Mouse (Mus musculus) retina, embryonic 14.5 days (tissue): Measurements from ENCODE around the gene Tmem37.

Experiments used
- DNase-seq: peaks from one replicate; pipeline ENCODE4 v3.0.0-alpha.2; 2015; ENCODE audit warnings: low spot score

The Tmem37 gene

DNA sequence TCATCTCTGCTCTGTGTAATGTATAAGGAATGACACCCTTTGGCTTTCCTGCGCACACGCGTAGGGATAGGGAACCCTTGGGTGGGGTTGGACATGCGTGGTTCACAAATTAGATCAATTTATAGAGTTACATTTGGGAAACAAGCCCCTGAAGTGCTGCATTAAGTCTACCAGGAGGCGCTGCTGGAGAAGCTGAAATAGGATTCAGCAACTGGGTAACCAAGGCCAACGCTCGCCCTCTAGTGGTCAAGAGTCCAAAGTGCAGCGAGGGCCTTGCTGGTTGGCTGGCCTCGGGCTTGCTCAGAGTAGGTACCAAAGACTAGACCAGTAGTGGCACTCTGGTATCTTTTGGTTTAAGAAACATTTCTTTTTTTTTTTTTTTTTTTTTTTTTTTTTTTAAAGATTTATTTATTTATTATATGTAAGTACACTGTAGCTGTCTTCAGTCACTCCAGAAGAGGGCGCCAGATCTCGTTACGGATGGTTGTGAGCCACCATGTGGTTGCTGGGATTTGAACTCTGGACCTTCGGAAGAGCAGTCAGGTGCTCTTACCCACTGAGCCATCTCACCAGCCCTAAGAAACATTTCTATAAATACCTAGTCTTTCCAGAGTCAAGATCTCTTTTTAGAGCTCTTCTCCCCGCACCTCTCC lies 19.7 kb upstream of the Tmem37 start:
- peak; percentile 96 for DNase-seq

DNA sequence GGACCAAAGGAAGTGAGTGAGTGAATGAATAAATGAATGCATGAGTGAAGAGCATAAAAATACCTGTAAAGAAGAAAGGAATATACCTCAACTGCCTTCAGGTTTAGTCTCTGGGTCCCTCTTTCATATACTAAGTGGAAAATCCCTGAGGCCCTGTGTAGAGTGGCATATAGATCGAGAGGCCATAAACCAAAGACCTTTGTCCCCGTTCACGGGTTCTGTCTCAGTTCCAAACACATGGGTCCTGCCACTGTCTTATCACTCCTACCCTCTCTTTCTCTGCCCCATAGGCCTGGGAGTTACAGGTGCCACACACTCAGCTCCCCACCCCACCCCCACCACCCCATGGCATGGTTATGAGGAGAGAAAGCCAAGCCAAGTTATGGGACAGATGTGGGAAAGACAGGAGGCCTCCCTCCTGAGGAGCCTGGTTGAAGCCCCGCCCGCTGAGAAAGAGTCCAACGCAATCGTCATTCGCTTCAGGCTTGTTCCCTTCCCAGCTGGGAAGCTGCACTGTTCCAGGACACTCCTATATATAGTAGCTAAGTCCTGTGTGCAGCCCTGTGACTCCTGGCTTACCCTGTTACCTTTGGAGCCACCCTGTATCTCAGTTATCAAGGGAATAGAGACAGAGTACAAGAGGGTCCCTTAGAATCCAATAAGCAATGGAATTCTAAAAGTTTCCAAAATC lies 17.2 kb upstream of the Tmem37 start:
- DNase-seq: no peak

DNA sequence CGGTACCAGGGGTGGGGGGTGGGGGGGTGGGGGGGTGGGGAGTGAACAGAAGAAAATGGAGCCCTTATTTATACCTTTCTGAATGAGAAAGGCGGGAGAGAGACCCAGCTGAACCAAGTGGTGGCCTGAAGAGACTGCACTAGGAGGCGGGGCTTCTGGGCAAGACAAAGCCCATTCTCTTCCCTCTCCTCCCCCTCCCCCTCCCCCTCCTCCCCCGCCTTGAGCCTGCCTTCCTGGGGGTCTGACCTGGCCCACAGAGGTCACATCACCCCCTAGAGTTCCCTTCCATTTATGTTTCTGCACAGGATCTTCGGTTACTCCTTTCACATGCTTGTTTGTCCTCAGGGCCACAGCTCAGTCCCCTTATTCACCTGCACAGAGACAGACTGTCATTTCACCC lies 15.3 kb upstream of the Tmem37 start:
- DNase-seq: peak; percentile 43

DNA sequence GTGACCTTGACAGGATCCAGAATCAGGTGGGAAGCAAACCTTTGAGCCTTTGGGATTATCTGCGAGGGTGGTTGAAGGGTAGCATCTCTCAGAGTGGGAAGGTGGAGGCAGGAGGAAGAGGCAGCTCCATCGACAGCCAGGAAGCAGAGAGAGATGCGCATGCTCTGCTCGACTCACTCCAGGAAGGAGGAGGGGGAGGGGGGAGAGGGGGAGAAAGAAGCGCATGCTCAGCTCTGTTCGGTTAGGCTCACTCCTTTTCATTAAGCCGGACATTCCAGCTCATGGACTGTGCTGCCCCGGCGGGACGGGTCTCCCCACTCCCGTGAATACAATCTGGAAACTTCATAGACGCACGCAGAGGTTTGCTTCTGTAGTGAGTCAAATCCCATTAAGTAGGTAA lies 12.8 kb upstream of the Tmem37 start:
- peak; percentile 37 for DNase-seq

DNA sequence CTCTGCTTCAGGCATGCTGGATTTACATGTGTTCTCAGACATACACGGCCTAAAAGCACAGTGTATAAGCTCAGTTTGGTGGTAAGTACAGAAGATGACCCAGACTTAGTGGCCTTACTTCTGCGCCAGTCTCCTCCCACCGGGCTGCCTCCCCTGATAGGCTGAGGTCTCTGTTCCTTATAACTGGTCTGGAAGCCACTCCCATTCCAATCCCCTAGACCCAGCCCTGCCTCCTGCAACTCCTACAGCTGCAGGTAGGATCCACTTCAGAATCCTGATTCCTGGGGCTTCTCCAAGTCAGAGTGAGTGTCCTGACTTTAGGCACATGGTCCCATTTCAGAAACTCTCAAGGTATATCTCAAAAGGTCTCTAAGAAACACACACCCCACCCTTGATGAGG lies 11.8 kb upstream of the Tmem37 start:
- no peak for DNase-seq

DNA sequence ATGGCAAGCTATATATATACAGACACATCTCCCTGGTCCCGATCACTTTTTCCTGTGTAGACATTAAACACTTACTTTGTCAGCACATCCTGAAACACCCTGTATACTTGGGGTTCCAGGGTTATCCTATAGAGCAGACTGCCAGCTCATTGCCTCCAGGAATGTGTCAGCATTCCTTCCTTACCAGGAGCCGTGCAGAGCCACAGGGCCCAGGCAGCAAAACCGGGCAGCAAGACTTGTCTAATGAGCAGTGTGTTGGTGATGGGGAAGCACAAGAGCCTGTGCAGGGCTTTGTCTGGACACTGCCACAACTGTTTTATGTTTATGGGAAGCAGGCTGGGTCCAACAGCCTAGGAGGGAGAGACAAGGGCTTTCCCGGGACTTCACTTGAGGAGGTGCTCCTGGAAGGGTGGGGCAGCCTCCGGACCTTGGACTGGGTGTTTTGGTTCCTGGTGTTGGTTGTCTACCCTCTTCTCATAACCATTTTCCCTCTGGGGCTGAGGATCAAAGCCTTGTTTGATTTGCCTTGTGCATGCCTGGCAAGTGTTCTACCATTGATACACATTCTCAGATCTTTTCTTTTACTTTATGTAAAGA lies 10.1 kb upstream of the Tmem37 start:
- no peak for DNase-seq

DNA sequence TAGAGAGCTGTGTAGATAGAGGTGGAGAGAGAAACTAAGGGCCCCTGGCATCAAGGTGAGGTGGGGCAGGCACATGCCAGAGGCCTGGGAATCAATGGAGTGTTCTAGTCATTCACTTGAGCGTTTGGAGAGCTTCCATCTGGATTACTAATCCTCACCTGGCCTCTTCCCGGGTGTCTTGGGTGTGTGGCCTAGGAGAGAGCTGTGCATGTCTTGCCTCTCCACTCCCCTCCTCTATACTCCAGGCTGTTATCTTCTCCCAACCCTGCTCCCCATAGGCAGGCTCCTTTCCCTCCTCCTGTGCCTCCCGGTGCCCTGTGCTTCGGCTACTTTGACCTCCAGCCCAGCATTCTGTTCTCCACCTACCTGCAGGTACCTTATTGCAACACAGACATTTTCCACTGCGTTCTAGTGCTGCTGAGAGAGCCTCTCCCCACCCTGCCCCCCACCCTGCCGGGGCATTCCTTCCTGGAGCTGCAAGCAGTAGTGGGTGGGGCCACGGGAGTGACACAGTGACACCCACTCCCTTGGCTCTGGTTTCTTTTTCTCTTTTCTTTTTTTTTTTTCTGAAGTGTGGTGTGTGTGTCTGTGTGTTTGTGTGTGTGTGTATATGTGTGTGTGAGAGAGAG lies 9.2 kb upstream of the Tmem37 start:
- DNase-seq: no peak

DNA sequence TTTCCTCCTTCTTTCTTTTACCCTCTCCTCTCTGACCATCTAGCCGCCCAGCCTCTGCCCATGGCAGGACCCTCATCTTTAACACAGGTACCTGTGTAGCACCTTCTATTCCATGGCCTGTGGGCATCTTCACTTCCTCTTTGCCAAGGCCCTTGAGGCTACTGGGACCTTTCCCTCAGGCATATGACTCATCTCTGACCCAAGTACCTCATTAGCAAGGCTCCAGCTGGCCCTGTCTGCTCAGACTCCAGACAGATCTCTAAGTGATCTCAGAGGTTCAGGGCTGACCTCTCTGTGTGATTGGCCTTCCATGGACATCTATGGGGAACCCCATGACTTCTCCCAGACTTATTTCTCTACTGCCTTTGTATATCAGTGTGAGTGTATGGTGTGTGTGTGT lies 6.8 kb upstream of the Tmem37 start:
- no peak for DNase-seq

DNA sequence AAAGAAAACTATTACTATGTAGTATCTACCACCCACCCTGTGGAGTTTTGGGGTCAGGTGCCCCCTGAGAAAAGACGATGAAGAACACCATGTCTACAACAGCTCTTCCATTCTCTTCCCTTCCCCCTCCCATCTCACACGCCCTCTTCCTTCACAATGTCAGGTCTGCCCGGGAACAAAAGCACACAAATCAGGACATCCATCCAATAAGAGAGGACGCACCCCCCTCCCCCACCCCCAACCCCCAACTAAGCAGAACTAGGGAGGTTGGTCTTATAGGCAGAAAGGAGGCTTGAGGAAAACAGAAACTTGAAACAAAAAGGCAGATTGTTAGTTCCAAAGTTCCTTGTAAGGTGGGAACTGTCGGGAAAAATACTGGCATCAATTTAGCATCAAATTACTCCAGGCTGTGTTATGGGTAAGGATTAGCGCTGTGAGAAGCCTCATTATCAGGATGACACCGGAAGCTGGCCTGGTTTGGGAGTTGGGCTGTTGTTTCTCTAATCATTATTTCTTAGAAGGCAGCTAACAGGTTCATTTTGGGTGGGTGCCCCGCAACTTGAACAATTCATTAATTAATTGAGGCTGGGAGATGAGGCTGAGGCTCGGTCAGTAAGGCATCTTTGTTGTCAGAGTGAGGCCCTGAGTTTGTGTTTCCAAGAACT lies 4.0 kb upstream of the Tmem37 start:
- DNase-seq: peak; percentile 45

DNA sequence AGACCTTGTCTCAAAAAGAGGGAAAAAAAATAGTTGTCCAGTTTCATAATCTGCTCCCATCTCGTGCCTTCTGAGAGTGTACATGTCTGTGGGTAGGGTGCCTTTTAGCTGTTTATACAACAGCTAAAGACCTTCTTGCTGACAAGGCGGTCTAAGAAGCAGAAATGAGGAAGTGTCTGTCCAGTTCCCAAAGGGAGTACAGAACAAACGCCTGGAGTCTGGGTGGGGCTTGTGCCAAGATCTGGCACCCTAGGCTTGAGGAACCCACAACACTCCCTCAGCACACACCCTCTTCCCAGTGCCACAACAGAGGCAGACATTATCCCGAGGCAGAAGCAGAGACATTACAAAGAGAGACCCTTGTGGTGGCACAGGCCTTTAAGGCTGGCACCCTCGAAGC lies 1.6 kb upstream of the Tmem37 start:
- DNase-seq: no peak

DNA sequence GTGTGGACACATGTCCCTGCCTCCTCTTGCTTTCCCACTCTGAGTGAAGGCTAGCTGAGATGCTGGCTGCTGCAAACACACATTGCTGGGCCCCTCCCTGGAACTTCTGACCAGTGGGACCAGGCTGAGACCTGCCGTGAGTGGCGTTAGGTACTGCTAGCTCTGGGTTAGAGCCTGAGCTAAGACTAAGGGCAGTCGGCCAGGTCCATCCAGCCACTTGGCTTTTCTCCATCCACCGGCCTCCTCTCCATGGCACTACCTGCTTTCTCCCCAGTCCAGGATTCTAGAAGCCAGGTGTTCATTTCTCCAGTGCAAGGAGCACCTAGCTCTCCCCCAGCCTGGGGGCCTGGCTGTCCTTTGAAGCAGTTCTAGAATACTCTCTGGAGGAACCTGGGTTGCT lies 1.1 kb upstream of the Tmem37 start:
- DNase-seq: no peak

DNA sequence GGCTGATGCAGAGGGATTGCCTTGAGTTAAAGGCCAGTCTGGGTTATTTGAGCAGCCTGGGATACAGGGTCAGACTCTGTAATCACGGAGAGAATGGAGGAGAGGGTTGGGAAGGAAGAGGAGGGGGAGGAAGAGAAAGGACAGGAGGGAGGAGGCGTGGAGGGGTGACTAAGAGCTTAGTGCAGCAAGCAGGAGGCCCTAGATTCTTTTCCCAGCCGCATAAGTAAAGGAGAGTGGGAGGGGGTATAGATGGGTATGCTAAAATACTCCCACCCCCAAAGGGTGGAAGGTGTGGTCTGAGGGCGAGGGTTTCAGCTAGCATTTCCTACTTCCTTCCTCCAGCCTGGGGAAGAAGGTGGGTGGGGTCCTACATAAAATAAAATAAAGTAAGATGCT lies 431 bp upstream of the Tmem37 start:
- peak; percentile 21 for DNase-seq

DNA sequence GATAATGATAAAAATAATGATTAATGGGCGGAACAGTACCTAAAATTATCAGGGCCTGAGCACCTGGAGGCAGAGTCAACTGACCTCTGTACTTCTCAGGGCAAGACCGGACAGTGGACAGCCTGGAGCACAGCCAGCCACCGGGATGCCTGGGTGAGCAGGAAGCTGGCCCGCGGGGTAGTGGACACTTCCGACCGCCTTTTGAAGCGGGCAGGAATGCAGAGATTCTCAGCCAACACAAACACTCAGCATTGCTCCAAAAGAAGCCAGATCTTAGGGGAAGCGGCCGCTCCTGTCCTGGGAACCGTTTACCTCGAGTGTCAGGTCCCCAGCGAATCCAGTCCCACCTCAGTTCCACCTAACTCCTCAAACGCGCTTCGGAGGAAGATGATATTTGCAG lies 974 bp downstream of the Tmem37 start:
- DNase-seq: peak; percentile 35

DNA sequence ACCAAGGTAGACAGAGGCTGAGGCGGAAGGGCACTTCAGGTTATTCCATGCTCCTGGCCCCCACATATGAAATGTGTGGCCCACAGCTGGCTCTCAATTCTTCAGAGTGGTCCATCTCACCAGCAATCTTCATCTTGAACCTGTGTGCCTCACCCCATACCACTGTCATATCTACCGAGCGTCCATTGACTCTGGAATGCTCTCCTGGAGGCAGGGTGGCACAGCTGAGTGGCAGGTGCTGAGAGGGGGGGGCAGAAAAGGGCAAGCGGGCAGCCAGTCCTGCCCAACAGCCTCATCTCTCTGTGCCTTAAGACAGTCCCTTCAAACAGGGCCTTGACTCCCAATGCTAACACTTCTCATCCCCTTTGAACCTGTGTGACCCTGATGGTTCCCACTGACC lies 2.7 kb downstream of the Tmem37 start:
- no peak for DNase-seq

DNA sequence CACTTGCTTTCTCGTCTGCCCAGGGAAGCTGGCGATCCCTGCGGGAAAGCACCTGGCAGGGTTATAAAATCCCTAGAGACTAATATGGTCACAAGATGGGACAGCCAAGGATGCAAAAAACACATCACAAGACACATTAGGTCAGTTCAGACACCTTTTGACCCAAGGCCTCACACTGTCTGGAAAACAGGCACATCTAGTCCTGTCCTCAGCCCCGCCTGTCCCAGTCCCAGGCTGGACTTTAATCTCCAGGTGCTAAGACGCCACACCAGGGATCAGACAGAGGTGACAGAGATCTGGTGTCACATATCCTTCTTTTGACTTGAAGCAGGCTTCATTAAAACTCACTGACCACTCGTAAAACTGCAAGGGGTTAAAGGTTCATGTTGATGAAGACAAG lies 3.7 kb downstream of the Tmem37 start:
- no peak for DNase-seq

DNA sequence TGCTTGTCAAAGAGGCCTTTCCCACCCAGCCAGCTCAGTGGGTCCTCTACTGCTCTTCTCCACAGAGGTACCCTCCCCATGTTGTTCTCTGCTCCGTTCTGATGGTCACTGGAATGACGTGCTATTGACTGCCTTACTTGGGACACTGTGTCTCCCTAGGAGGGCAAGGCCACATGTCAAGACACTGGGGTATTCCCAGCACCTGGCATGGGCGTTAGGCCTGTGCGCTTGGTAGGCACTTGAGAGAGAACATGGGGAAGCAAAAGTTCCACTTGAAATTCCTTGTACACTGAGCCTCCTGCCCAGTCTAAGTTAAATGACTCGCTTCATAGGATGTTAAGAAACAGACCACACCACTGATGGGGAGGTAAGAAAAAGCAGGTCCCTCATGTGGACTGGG lies 4.8 kb downstream of the Tmem37 start:
- DNase-seq: no peak

DNA sequence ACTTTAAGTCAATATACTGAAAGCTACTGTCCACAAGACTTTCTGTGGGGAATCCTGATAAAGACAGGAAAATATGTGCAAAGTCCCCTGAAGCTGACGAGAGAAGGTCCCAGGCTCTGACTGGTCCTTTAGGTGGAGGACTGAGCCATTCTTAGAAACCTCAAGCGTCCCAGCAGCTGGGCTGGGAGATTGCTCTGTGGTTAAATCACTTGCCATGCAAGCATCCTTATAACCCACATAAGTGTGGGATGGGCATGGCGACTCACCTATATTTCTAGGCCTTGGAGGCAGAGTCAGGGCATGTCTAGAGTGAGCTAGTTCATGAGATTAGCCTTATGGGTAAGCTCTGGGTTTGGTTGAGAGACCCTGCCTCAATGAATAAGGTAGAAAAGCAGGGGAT lies 7.2 kb downstream of the Tmem37 start:
- DNase-seq: no peak

DNA sequence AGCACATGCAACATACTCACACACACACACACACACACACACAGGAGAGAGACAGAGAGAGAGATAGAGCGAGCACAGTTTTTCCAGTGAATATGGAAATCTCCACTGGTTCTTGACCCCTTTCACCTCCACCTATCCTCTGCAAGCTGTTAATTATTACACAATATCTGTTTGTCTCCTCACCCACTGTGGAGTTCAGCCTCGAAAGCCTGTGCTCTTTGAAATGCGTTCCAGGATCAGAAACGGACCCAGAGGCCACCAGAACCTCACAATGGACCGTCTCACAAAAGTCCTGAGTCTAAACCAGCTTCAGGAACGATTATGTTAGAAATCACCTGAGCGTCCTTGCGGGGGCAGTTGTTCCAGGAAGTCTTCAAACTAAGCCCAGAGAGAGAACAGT lies 7.7 kb downstream of the Tmem37 start:
- no peak for DNase-seq

DNA sequence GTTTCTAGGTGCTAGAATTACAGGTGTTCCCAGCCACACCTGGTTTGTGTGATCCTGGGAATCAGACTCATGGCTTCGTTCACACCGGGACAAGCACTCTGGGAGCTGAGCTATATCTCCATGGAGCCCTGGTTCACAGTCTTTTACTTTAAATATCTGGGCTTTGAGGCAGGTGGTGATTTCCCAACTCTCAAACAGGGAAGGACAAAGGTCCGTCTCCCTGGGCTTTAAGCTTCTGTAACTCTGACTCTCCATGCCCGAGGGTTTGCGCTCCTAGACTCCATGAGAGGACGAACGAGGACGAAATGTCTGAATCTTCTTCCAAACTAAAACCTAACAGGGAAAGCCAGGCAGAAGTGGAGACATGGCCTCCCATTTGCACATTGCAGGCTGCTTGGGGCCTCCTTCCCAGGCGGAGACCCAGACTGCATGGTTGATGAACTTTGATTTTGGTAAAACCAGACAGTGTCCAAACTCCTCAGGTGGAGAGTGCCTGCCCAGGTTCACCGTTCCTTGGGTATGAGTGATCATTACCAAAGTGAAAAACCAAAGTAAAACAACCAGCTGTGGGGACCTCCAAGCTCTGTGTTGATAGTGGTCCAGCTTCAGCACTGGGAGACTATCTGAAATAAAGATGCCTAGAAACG lies 9.7 kb downstream of the Tmem37 start:
- no peak for DNase-seq

DNA sequence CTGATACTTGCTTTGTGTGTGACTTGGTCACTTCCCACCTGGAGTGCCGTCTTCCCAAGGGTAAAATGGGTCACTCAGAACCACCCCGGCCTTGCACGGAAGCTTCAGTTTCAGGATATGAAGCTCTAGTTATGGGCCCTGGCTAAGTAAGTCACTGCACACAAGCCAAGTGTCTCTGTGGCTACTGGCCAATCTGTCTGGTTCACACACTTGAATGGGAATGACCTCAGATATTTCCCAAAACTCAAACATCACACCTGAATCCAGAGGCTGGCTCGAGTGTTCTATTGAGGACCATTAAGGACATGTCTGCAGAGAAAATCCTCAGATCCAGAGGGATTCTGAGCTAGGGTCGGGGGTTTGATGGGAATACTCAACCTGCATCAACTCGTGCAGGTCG lies 11.6 kb downstream of the Tmem37 start:
- no peak for DNase-seq

DNA sequence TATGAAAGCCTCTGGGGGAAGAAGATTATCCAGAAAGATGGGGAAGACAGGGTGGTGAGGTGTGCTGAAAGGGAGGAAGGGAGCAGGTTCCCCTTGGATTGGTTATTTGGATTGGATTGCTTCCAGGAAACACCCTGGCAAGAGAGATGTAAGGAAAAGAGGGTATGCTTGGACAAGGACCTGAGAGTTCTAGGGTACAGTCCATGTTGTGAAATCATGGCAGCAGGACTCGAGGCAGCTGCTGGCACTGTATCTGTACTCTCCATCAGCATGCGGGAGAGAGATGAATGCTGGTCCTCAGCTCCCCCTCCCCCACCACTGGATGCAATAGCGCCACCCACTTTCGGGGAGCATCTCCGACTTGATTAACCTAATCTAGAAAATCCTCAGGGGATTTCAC lies 13.2 kb downstream of the Tmem37 start:
- DNase-seq: no peak
